Mouse (Mus musculus) liver, adult 2 months (tissue): ENCODE measurements at regions not wholly inside any gene's neighbourhood (a gene's known extent, or its start where the extent isn't known, plus 50 kb on each side); places are given as distances from the start of the nearest gene placed in this dataset.

Experiments
- DNase-seq: peaks from one replicate; pipeline ENCODE4 v3.0.0-alpha.2; 2011; ENCODE audit warnings: low read depth, low spot score; ENCODE audit errors: extremely low read depth
- H3K27ac ChIP-seq: fragments of 200-500 bp; replicated peaks from 2 replicates; pipeline ENCODE4 v1.5.1; 2012; ENCODE audit warnings: low read depth, mild to moderate bottlenecking, control low read depth, inconsistent platforms, low read length; ENCODE audit not compliant: insufficient read depth
- H3K27me3 ChIP-seq: fragments of 200-500 bp; 2 replicates; pipeline ENCODE4 v1.6.1; 2012; ENCODE audit warnings: mild to moderate bottlenecking, moderate library complexity, low read length, inconsistent platforms; ENCODE audit not compliant: control insufficient read depth, insufficient read depth
- H3K36me3 ChIP-seq: fragments of 200-500 bp; 2 replicates; pipeline ENCODE4 v1.6.1; 2012; ENCODE audit warnings: low read length, inconsistent platforms; ENCODE audit not compliant: control insufficient read depth, insufficient read depth
- H3K4me1 ChIP-seq: fragments of 200-500 bp; 2 replicates; pipeline ENCODE4 v1.6.1; 2011; ENCODE audit warnings: low read length; ENCODE audit not compliant: control insufficient read depth, insufficient read depth
- H3K4me3 ChIP-seq: fragments of 200-500 bp; 2 replicates; pipeline ENCODE4 v1.5.1; 2011; ENCODE audit warnings: low read depth, mild to moderate bottlenecking, control low read depth, low read length, moderate library complexity; ENCODE audit not compliant: insufficient read depth
- H3K79me2 ChIP-seq: fragments of 200-500 bp; 2 replicates; pipeline ENCODE4 v1.6.1; 2012; ENCODE audit warnings: inconsistent platforms, mild to moderate bottlenecking, low read length, moderate library complexity; ENCODE audit not compliant: control insufficient read depth, insufficient read depth
- H3K9ac ChIP-seq: fragments of 200-500 bp; 2 replicates; pipeline ENCODE4 v1.6.1; 2012; ENCODE audit warnings: low read depth, mild to moderate bottlenecking, control low read depth, inconsistent platforms, low read length
- CTCF ChIP-seq: fragments of 200-500 bp; IDR thresholded peaks from 2 replicates; pipeline ENCODE4 v1.5.1; 2011; ENCODE audit warnings: low read depth, low read length, control low read depth
- POLR2A ChIP-seq: fragments of 200-500 bp; IDR thresholded peaks from 2 replicates; pipeline ENCODE4 v1.6.1; 2011; ENCODE audit warnings: low read length, control low read depth; ENCODE audit not compliant: insufficient read depth; ENCODE audit errors: extremely low read depth
- WGBS: fragments of 180-500 bp; shearing (Covaris S2); methylation state at CpG from one replicate; pipeline ENCODE4 v1.1.7; 2018; 5-methylcytosine and 5-hydroxymethylcytosine counted together

DNA sequence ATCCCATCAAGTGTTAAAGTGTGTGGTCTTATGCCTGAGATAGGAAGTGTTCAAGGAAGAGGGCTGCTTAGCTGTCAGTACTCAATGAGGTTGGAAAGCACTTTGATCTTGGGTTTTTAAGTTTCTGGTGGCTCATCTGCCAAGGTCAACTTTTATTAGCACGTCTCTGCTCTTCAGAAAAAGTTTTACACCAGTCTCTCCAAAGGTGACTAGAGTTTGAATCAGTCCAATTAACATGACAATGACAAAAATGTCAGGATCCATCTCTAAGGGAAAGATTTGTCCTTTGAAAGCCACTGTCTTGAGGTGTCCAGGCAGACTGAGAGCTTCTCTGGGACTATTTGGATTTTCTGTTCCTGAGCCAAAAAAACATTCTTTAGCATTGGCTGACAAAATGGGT, 73.4 kb upstream of the Egr2 start:
- H3K4me1 ChIP-seq = no peaks in the 10 kb centered on the region
- H3K4me3 ChIP-seq = no peak overlapping the region
- H3K36me3 ChIP-seq = no peaks in the 10 kb centered on the region
- WGBS = 56% methylated on average over 1 of the region's 1 CpGs
- TF ChIP-seq CTCF (no peak), POLR2A (no peak)
- H3K27ac ChIP-seq = no peak overlapping the region
- DNase-seq = no peak
- H3K27me3 ChIP-seq = no peaks in the 10 kb centered on the region
- no peak overlapping the region for H3K9ac ChIP-seq
- H3K79me2 ChIP-seq = no peaks in the 10 kb centered on the region

DNA sequence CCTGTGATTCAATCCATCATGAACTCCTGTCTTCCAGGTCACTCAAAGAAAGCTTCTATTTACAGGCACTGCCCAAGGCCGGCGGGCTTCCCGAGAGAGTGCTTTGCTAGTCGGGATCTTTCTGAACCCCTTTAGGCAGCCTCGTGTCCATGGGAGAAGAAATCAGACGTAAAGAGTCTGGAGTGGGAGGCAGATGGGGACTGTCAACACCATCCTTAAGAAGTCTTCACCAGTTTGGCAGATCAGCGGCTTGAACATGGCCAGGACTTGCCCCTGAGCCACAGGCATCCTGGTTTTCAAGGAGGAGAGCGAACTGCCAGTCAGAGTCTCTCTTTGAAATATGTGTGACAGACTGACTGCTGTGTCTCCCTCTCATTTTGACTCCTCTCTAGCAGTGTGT, 66.6 kb upstream of the Egr2 start:
- no peaks in the 10 kb centered on the region for H3K79me2 ChIP-seq
- TF ChIP-seq POLR2A (no peak), CTCF (no peak)

DNA sequence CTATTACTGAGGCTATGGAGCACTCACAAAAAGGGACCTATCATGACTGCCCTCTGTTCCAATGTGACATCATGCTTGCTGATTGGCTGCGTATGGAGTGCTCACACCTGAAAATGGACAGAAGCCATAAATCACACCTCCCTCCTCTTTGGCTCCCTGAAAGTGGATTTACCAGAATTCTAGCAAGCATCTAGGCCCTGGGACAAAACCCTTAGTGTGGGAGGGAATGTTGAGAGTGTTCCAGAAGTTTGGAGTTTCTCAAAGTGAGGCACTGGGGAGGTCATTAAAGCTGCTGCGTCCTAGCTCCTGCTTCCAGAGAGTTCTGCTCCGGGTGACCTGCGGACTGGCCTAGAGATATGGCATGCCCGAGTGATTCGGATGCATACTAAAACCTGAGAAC, 62.3 kb upstream of the Egr2 start:
- 88% methylated on average over 6 of the region's 6 CpGs for WGBS
- TF ChIP-seq POLR2A (no peak), CTCF (no peak)
- DNase-seq = no peak

More for the DNA sequence above, 66.6 kb upstream of the Egr2 start:
- DNase-seq = no peak
- Histone ChIP-seq H3K4me3 (no peak overlapping the region), H3K4me1 (no peaks in the 10 kb centered on the region), H3K27me3 (no peaks in the 10 kb centered on the region), H3K27ac (no peak overlapping the region), H3K36me3 (no peaks in the 10 kb centered on the region), H3K9ac (no peak overlapping the region)
- 76% methylated on average over 8 of the region's 8 CpGs for WGBS

DNA sequence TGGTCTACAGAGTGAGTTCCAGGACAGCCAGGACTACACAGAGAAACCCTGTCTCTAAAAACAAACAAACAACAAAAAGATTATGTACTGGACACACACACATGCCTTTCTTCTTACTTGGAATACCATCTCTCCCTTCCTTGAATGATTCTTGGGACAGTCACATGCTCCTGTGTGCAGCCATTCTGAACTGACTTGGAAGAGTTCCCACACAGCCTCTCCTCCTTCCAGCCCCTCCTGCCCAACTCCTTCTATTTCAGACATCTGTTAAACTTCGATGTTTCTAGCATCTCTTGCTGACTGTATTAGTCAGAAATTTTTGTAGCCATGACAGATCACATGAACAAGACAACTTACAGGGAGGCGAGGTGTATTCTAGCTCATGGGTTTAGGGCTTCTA, 60.9 kb upstream of the Egr2 start:
- no peaks in the 10 kb centered on the region for H3K27me3 ChIP-seq
- no peak overlapping the region for H3K27ac ChIP-seq
- no peak overlapping the region for H3K9ac ChIP-seq
- TF ChIP-seq POLR2A = no peak
- TF ChIP-seq CTCF = no peak
- no peak overlapping the region for H3K4me3 ChIP-seq
- no peaks in the 10 kb centered on the region for H3K79me2 ChIP-seq
- WGBS = 67% methylated on average over 2 of the region's 2 CpGs
- H3K36me3 ChIP-seq = no peaks in the 10 kb centered on the region
- H3K4me1 ChIP-seq = no peaks in the 10 kb centered on the region
- no peak for DNase-seq

More for the DNA sequence above, 62.3 kb upstream of the Egr2 start:
- H3K4me3 ChIP-seq = no peak overlapping the region
- H3K9ac ChIP-seq = no peak overlapping the region
- no peak overlapping the region for H3K27ac ChIP-seq
- no peaks in the 10 kb centered on the region for H3K27me3 ChIP-seq
- no peaks in the 10 kb centered on the region for H3K79me2 ChIP-seq
- H3K4me1 ChIP-seq = no peaks in the 10 kb centered on the region
- no peaks in the 10 kb centered on the region for H3K36me3 ChIP-seq

DNA sequence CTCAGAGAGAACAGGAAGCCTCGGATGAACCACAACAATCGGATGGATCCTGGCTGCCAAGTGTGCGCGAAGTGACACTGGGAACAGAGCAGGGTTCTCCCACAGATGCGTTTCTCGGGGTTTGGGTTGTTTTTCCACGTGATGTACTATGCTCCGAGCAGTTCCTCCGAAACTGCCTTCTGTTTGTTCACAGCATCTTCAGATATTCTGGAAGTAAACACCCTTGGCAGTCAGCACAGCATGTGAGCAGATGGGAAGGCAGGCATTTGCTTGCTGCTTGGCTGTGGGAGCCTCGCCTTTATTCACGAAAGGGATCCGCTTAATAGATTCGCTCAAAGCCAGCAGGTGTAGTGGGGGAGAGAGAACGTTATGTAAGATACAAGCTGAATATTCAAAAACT, 53.0 kb upstream of the Egr2 start:
- H3K27ac ChIP-seq = no peak overlapping the region
- H3K27me3 ChIP-seq = no peaks in the 10 kb centered on the region
- H3K4me3 ChIP-seq = no peak overlapping the region
- H3K79me2 ChIP-seq = no peaks in the 10 kb centered on the region
- H3K36me3 ChIP-seq = no peaks in the 10 kb centered on the region
- no peak for DNase-seq
- H3K9ac ChIP-seq = no peak overlapping the region
- no peaks in the 10 kb centered on the region for H3K4me1 ChIP-seq
- 61% methylated on average over 14 of the region's 14 CpGs for WGBS
- TF ChIP-seq CTCF = no peak
- TF ChIP-seq POLR2A = no peak

DNA sequence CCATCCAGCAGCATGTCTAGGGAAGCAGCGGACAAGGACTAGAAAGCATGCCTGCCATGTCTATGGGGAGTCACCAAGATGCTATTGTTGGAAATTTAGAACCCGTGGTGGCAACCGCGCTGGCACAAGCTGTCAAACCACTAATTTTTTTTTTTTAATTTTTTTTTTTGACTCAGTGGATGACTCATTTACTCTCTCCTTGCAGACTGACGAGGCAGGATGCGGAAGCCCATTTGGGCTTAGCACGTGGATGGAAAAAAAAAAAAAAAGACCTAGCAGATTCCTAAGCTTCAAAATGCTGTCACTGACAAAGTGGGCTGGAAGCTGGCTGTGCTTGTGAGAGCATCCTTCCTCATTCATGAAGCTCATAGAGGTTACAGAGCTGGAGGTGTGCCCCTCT, 51.9 kb upstream of the Egr2 start:
- Histone ChIP-seq H3K4me3 (no peak overlapping the region), H3K36me3 (no peaks in the 10 kb centered on the region), H3K4me1 (no peaks in the 10 kb centered on the region), H3K79me2 (no peaks in the 10 kb centered on the region), H3K27ac (no peak overlapping the region), H3K27me3 (no peaks in the 10 kb centered on the region), H3K9ac (no peak overlapping the region)
- DNase-seq = no peak
- TF ChIP-seq CTCF (no peak), POLR2A (no peak)
- 72% methylated on average over 7 of the region's 7 CpGs for WGBS
